Mouse (Mus musculus) mouse trophoblast stem cell (cell line): ENCODE results near the gene Hivep2.

Experiments
- in situ Hi-C, 2 experiments: fragments of 300-500 bp; cut with MseI, MboI; formaldehyde crosslinking; loops; 2 replicates in 1 of 2; 3 replicates in 1 of 2; pipeline ENCODE4 v1.15.1; 2025

Hivep2 gene

DNA sequence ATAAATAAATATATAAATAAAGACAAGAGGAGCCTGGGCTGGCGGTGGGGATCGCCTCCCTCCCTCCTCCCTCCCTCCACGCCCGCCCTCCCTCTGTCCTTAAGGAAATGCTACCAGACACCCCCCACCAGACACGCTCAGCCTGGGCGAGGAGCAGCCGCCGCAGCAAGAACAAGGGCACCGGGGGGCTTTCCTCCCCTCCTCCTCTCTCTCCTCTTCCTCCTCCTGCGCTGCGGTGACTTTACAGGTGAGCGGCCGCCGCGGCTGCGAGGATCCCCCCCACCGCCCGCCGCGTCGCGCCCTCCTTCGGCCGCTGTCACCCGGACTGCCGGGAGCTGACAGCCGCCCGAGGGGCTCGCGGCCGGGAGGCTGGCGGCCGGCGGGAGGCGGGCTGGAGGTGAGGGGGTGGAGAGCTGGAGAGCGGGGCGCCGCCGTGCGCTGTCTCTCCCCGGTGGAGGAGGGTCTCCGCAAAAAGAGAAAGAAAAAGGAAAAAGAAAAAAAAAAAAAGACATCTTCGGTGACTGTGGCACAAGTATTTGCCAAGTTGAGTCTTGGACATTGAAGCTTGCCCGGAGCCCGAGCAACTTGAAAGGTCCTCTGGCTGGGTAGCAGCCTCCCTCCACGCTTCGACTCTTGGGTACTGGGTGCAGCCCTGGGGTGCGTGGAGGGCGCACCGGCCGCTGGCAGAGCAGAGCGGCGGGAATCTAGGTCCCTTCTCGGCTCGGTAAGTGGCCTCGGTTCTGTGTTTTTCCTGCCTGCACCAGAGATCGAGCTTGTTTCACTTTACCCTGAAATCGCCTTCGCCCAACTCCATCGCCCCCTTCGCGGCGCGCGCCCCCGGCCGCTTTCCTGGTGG, at the start of gene Hivep2:
Hivep2 (plus strand) TSS at position 102 of the 856 bp plus-strand sequence.
- in situ Hi-C loops = no loop called here

DNA sequence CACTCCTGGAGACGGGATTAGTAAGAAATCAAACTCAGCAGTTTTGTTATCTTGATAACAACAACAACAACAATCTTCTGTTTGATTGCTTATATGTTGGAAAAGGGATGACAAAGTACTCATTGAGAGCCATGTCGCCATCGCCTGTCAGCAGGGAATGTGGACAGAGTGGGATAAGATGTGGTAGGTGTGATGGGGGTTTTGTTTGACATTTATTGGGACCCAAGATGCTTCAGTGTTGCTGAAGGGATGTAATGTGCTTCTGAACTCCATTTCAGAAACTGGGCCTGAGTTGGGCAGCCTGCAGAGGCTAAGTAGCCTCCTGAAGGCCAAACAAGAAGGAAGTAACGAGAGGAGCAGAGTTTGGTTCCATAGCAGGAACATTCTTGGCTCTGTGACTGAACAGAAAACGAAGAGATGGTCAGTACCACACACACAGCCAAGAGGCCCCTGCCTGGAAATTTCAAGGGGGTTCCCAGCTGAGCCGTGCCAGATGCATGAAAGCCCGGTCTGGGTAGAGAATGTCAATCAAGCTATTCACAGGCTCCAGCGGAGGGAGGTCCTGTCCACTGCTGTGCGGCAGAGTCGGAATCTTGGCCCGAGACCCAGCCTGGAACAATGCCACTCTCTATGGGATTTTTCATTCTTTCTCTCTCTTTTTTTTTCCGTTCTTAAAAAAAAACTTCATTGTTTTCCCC, 49.1 kb upstream of the Hivep2 start:
- in situ Hi-C loops = no loop called here

GRCm38 (mm10) chr10:13921641-13922385, 44.1 kb upstream of the Hivep2 start:
- in situ Hi-C loops = no loop called here

GRCm38 (mm10) chr10:13929306-13929705, 36.6 kb upstream of the Hivep2 start:
- in situ Hi-C loops = no loop called here

DNA sequence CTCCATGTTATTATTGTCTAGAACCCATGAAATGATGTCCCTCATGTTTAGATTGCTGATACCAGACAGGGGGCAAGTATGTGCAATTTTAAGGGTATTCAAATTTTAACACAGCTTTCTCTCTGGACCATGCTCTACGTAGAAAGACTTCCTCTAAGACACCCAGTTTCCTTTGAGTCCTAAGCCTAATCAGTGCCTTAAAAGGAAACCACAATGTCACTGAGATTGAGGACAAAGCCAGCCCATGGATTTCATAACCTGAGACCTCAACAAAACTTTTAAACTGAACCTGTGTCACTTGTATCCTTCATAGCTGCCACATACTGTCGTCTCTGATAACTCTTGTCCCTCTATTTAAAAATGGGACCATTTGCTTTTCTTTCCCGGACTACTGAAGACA, 33.7 kb upstream of the Hivep2 start:
- in situ Hi-C loops = no loop called here

GRCm38 (mm10) chr10:13933320-13933719, 32.6 kb upstream of the Hivep2 start:
- in situ Hi-C loops = no loop called here

- in situ Hi-C loops = no loop called here
Observed at GRCm38 (mm10) chr10:13935646-13936045, 30.2 kb upstream of the Hivep2 start.

- in situ Hi-C loops = no loop called here
Observed at GRCm38 (mm10) chr10:13941406-13941805, 24.5 kb upstream of the Hivep2 start.

GRCm38 (mm10) chr10:13943706-13944105, 22.2 kb upstream of the Hivep2 start:
- in situ Hi-C loops = no loop called here

DNA sequence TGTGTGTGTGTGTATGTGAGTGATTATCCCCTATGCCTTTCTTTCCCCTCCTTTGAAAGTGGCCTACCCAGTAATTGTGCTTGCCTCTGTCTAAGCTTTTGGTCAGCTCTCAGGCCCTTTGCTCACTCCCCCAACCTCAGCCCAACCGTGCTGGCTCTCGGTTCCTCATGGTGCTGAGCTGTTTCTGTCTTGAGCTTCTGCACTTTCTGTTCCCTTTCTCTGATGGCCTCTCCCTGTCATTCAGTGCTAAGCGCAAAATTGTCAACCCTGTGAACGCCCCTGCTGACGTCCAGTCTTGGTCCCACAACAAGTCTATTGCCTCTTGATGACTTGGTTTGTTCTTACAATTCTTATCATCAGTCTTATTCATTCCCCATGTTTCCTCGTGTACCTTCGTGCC, 19.4 kb upstream of the Hivep2 start:
- in situ Hi-C loops = no loop called here

DNA sequence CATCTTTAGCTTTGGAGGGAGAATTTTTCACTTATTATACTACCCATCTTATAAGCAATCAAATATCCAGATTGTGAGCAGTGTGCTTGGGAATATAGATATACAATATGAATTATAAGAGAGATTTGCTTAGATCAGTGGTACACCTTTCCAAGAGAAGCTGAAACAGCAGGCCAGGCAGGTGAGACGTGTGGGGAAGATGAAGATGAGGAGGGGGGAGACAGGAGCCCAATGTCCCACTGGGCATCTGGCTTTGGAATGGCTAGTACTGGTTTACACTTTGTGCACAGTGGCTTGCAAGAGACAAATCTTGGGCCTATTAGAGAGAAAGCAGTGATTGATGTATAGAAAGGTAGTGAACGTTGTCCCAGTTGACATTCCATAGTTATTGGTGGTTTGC, 2.9 kb upstream of the Hivep2 start:
- in situ Hi-C loops = no loop called here

- in situ Hi-C loops = no loop called here
Observed at GRCm38 (mm10) chr10:13963908-13964500, 1.9 kb upstream of the Hivep2 start.

- in situ Hi-C loops = no loop called here
Observed at GRCm38 (mm10) chr10:13964501-13965281, 1.2 kb upstream of the Hivep2 start.

DNA sequence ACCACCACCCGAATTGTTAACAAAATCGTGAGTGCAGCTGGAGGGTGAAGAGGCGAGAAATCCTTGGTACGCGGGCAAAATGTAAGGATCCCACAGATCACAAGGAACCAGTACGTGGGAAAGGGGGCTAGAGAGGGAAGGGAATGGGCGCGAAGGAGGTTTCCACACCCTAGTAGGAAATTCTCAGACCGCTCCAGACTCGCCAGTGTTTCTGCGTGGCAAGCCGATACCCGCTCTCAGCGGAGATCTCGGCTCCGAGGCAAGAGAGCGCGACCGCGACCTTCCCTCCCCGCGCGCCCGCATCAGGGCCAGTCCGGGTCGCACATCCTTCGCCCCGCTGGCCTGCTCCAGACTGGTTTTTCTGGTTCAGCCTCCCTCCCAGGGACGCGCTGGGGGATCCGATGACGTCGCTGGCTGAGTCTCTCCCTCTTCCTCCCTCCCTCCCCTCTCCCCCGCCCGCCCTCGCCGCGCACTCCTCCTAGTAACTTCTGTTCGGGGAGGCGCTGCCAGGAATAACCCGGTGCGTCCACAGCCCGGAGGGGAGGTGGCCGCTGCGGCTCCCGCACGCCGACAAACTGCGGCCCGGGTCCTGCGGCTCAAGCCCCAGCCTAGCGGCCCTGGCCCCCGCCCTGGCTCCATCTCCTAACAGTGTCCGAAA, 430 bp upstream of the Hivep2 start:
- in situ Hi-C loops = no loop called here

- in situ Hi-C loops = no loop called here
Observed at GRCm38 (mm10) chr10:13966830-13967450, 1.1 kb downstream of the Hivep2 start.

DNA sequence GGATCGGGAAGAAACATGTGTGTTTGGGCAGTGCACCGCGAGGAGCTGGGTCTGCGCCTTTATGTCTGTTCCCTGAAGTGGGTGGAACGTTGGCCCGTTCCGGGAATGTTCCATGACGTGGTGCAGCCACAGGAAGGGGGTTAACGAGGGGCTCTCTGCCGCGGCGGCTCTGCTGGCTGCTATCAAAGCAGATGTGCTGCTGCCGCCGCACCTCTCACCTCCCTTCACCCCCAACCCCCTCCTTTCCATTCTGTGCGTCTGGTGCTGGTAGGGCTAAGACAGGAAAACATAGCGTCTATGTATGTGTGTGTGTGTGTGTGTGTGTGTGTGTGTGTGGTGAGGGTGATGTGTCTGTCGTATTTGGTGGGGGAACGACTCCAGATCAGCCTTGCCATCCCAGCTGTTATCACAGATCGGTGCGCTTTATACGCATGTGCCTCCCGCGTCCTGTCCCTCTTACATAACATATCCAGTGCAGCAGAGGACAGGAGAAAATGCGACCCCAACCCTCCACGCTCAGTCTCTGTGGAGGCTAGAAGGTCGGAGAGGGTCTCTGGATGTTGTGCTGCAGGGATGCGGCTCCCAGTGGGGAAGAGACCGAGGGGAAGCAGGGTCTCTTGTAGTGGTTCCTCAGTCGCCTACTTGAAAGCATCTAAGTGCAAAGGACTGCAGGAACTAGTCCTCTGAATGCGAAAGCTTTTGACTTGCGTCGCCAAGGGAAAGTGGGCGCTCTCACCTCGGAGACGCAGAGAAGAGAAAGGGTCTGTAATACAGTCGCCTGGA, 1.8 kb downstream of the Hivep2 start:
- in situ Hi-C loops = no loop called here

GRCm38 (mm10) chr10:13968234-13968555, 2.3 kb downstream of the Hivep2 start:
- in situ Hi-C loops = no loop called here

- in situ Hi-C loops = no loop called here
Observed at GRCm38 (mm10) chr10:13968989-13969388, 3.1 kb downstream of the Hivep2 start.

- in situ Hi-C loops = no loop called here
Observed at GRCm38 (mm10) chr10:13970321-13970720, 4.4 kb downstream of the Hivep2 start.
